Mouse (Mus musculus) hindbrain, postnatal 0 days (tissue): ENCODE data around the gene Slc23a2. TPM values are rescaled to one million over a fixed set of nuclear protein-coding genes. Genes with fewer than 3 reads are reported as not detected.

ENCODE experiments used
- ATAC-seq: fragments of 200-750 bp; cut with Nextera tagmentation; 2 replicates; pipeline ENCODE4 v1.8.0; 2017; ENCODE audit warnings: mild to moderate bottlenecking, moderate TSS enrichment, moderate library complexity
- DNase-seq: peaks from one replicate; pipeline ENCODE4 v3.0.0-alpha.2; 2015; ENCODE audit warnings: low spot score
- H3K27ac ChIP-seq: fragments of 300-500 bp; sonication (generic); 2 replicates; pipeline ENCODE4 v1.5.1; 2014; ENCODE audit warnings: mild to moderate bottlenecking
- H3K27me3 ChIP-seq: fragments of 300-500 bp; sonication (generic); 2 replicates; pipeline ENCODE4 v1.6.1; 2014; ENCODE audit warnings: low read length, mixed read lengths; ENCODE audit not compliant: insufficient read depth
- H3K36me3 ChIP-seq: fragments of 300-500 bp; sonication (generic); 2 replicates; pipeline ENCODE4 v1.6.1; 2014; ENCODE audit warnings: low read length, mixed read lengths; ENCODE audit not compliant: insufficient read depth
- H3K4me1 ChIP-seq: fragments of 300-500 bp; sonication (generic); 2 replicates; pipeline ENCODE4 v1.6.1; 2014; ENCODE audit warnings: antibody characterized with exemption, low read length, mixed read lengths; ENCODE audit not compliant: insufficient read depth
- H3K4me2 ChIP-seq: fragments of 300-500 bp; sonication (generic); 2 replicates; pipeline ENCODE4 v1.6.1; 2014; ENCODE audit warnings: low read depth, mild to moderate bottlenecking, low read length, moderate library complexity, mixed read lengths
- H3K4me3 ChIP-seq: fragments of 300-500 bp; sonication (generic); 2 replicates; pipeline ENCODE4 v1.5.1; 2014; ENCODE audit warnings: low read length
- H3K9ac ChIP-seq: fragments of 300-500 bp; sonication (generic); replicated peaks from 2 replicates; pipeline ENCODE4 v1.6.1; 2014; ENCODE audit warnings: mild to moderate bottlenecking, low read length, moderate library complexity, mixed read lengths
- H3K9me3 ChIP-seq: fragments of 300-500 bp; sonication (generic); 2 replicates; pipeline ENCODE4 v1.6.1; 2016; ENCODE audit warnings: low read length, mixed read lengths
- CTCF ChIP-seq: IDR thresholded peaks from 2 replicates; pipeline ENCODE4 v1.5.1; 2016; ENCODE audit warnings: antibody characterized with exemption, control low read depth, low read depth
- WGBS: fragments of 180-500 bp; shearing (Covaris S2); extraction: QIAGEN DNeasy Blood & Tissue Kit; methylation state at CpG from one replicate; pipeline ENCODE4 v1.1.7; 2014; 5-methylcytosine and 5-hydroxymethylcytosine counted together
- polyA plus RNA-seq: library from polyadenylated mRNA; unstranded; fragments of >200 nt; fragmentation: Nextera tagmentation; extraction: Ambion mirVana; gene quantifications from 2 replicates; pipeline ENCODE4 v1.2.1, GENCODE M21; 2015
- total RNA-seq: library from RNA; depleted of rRNA; stranded (reverse); fragments of >200 nt; gene quantifications from 2 replicates; pipeline ENCODE4 v1.2.3, GENCODE M21; 2014

Slc23a2 gene
- total and polyA plus RNA-seq, 2 experiments from 2014 or later = 49.4 to 83.1 TPM

GRCm38 (mm10) chr2:132028107-132028506 lies 116.8 kb downstream of the Slc23a2 start:
- WGBS = 33% methylated on average over 5 of the region's 5 CpGs
- H3K4me2 ChIP-seq = peak overlapping the region; percentile 85
- H3K27me3 ChIP-seq = no peaks in the 10 kb centered on the region
- H3K9ac ChIP-seq = peak overlapping the region; percentile 56; the same call in 1 of the 2 replicates
- TF ChIP-seq CTCF = no peak
- H3K4me1 ChIP-seq = peaks cover 16% of the 10 kb centered on the region
- DNase-seq (no peak), ATAC-seq (no peak)
- H3K27ac ChIP-seq = peak overlapping the region; percentile 90; the same call in 1 of the 2 replicates
- H3K9me3 ChIP-seq = no peaks in the 10 kb centered on the region
- H3K4me3 ChIP-seq = peak overlapping the region; percentile 64
- H3K36me3 ChIP-seq = no peaks in the 10 kb centered on the region

- no peak for ATAC-seq
- no peak overlapping the region for H3K9ac ChIP-seq
- no peak for TF ChIP-seq CTCF
- no peaks in the 10 kb centered on the region for H3K36me3 ChIP-seq
- peak overlapping the region; percentile 3; the same call in 1 of the 2 replicates for H3K4me3 ChIP-seq
- no peak for DNase-seq
- H3K9me3 ChIP-seq = no peaks in the 10 kb centered on the region
- H3K27ac ChIP-seq = no peak overlapping the region
- H3K4me1 ChIP-seq = peaks cover 16% of the 10 kb centered on the region
- H3K4me2 ChIP-seq = peak overlapping the region; percentile 85
- WGBS = 57% methylated on average over 5 of the region's 5 CpGs
- no peaks in the 10 kb centered on the region for H3K27me3 ChIP-seq
Observed at GRCm38 (mm10) chr2:132027366-132027765, 117.5 kb downstream of the Slc23a2 start.

- Histone ChIP-seq H3K27me3 (no peaks in the 10 kb centered on the region), H3K4me2 (no peak overlapping the region), H3K4me3 (no peak overlapping the region), H3K9me3 (no peaks in the 10 kb centered on the region), H3K36me3 (no peaks in the 10 kb centered on the region), H3K4me1 (peaks cover 4% of the 10 kb centered on the region; the same call in 1 of the 2 replicates), H3K9ac (no peak overlapping the region), H3K27ac (no peak overlapping the region)
- 95% methylated on average over 4 of the region's 4 CpGs for WGBS
- DNase-seq = no peak
- no peak for TF ChIP-seq CTCF
- no peak for ATAC-seq
Observed at GRCm38 (mm10) chr2:132024028-132024427, 120.9 kb downstream of the Slc23a2 start.

- DNase-seq (no peak), ATAC-seq (no peak)
- no peak for TF ChIP-seq CTCF
- H3K9ac ChIP-seq = no peak overlapping the region
- no peaks in the 10 kb centered on the region for H3K36me3 ChIP-seq
- H3K4me1 ChIP-seq = no peaks in the 10 kb centered on the region; the same call in 1 of the 2 replicates
- no peak overlapping the region for H3K27ac ChIP-seq
- WGBS = 92% methylated on average over 8 of the region's 8 CpGs
- H3K9me3 ChIP-seq = no peaks in the 10 kb centered on the region
- H3K27me3 ChIP-seq = no peaks in the 10 kb centered on the region
- H3K4me3 ChIP-seq = no peak overlapping the region
- no peak overlapping the region for H3K4me2 ChIP-seq
Observed at GRCm38 (mm10) chr2:132022621-132023020, 122.3 kb downstream of the Slc23a2 start.

- Histone ChIP-seq H3K27ac (peak overlapping the region; percentile 32; the same call in 1 of the 2 replicates), H3K4me1 (no peaks in the 10 kb centered on the region; the same call in 1 of the 2 replicates), H3K4me3 (no peak overlapping the region), H3K4me2 (no peak overlapping the region), H3K9ac (no peak overlapping the region), H3K27me3 (no peaks in the 10 kb centered on the region), H3K36me3 (no peaks in the 10 kb centered on the region), H3K9me3 (no peaks in the 10 kb centered on the region)
- no peak for TF ChIP-seq CTCF
- no peak for ATAC-seq
- 80% methylated on average over 4 of the region's 4 CpGs for WGBS
- DNase-seq = no peak
Observed at GRCm38 (mm10) chr2:132021616-132022015, 123.3 kb downstream of the Slc23a2 start.

GRCm38 (mm10) chr2:132020991-132021541 lies 123.8 kb downstream of the Slc23a2 start:
- no peaks in the 10 kb centered on the region for H3K36me3 ChIP-seq
- no peaks in the 10 kb centered on the region for H3K9me3 ChIP-seq
- H3K27ac ChIP-seq = peak overlapping the region; percentile 32; the same call in 1 of the 2 replicates
- no peak for DNase-seq
- H3K4me2 ChIP-seq = no peak overlapping the region
- no peak overlapping the region for H3K9ac ChIP-seq
- no peak for TF ChIP-seq CTCF
- H3K4me1 ChIP-seq = no peaks in the 10 kb centered on the region; the same call in 1 of the 2 replicates
- H3K27me3 ChIP-seq = no peaks in the 10 kb centered on the region
- WGBS = 67% methylated on average over 5 of the region's 5 CpGs
- no peak for ATAC-seq
- H3K4me3 ChIP-seq = no peak overlapping the region

- no peak for TF ChIP-seq CTCF
- H3K9ac ChIP-seq = no peak overlapping the region
- no peaks in the 10 kb centered on the region; the same call in 1 of the 2 replicates for H3K4me1 ChIP-seq
- no peaks in the 10 kb centered on the region for H3K27me3 ChIP-seq
- H3K4me2 ChIP-seq = no peak overlapping the region
- H3K4me3 ChIP-seq = no peak overlapping the region
- WGBS = 91% methylated on average over 7 of the region's 7 CpGs
- no peak for ATAC-seq
- H3K9me3 ChIP-seq = no peaks in the 10 kb centered on the region
- H3K36me3 ChIP-seq = no peaks in the 10 kb centered on the region
- peak overlapping the region; percentile 32; the same call in 1 of the 2 replicates for H3K27ac ChIP-seq
- DNase-seq = no peak
Observed at GRCm38 (mm10) chr2:132020420-132020819, 124.5 kb downstream of the Slc23a2 start.
